19 mouse cellular contexts compared by ENCODE assay signal in genomic region chr2:38767177-38767931, GRCm38 (mm10). TPM values are rescaled to one million over a fixed set of nuclear protein-coding genes. Genes with fewer than 3 reads are reported as not detected.
DNase-seq lines count a peak whose midpoint lies in the region; ATAC-seq lines count a peak whose summit lies in the region.
"Had no signal": no experiment of that assay in that cellular context is flagged by ENCODE, and none has a peak within 500 bp of the region (broad histone marks: within the 10 kb centered on the region; RNA-seq: fewer than 3 reads in every experiment).

No protein-coding gene starts in this region.

- DNase-seq in embryo, embryonic 11 days = peak; percentile 7
- DNase-seq in embryo, embryonic 9.5 days (ENCODE audit: extremely low spot score) = no peak
- DNase-seq in A20 (ENCODE audit: low read depth, low spot score) (peak; percentile 49), MN1 (ENCODE audit: low spot score) (peak; percentile 53)
- DNase-seq: adrenal gland, postnatal 25 days; cerebellum, adult 18-20 months; cerebellum, postnatal 10 days; forebrain, postnatal 0 days; gastrocnemius, postnatal 14 days had no signal

- H3K36me3 ChIP-seq in limb, embryonic 13.5 days = no peaks in the 10 kb centered on the region
- H3K36me3 ChIP-seq in midbrain, embryonic 16.5 days (ENCODE audit: control insufficient read depth, insufficient read depth, low read length) = no peaks in the 10 kb centered on the region
- H3K36me3 ChIP-seq: embryonic facial prominence, embryonic 12.5 days; G1E; heart, embryonic 12.5 days; hindbrain, embryonic 10.5 days; intestine, embryonic 15.5 days had no signal

- no peak for ATAC-seq in limb, embryonic 13.5 days (ENCODE audit: low FRiP score, low read depth)
- ATAC-seq in midbrain, embryonic 16.5 days = no peak
- ATAC-seq: forebrain, embryonic 13.5 days; forebrain, postnatal 0 days; intestine, embryonic 15.5 days had no signal

- no peak overlapping the region for H3K4me3 ChIP-seq in limb, embryonic 13.5 days
- H3K4me3 ChIP-seq in midbrain, embryonic 16.5 days (ENCODE audit: low read depth, low read length) = no peak overlapping the region
- H3K4me3 ChIP-seq: embryonic facial prominence, embryonic 12.5 days; forebrain, embryonic 13.5 days; heart, embryonic 12.5 days; hindbrain, embryonic 10.5 days; intestine, embryonic 15.5 days had no signal

- H3K4me1 ChIP-seq in limb, embryonic 13.5 days = peaks cover 36% of the 10 kb centered on the region
- no peaks in the 10 kb centered on the region for H3K4me1 ChIP-seq in midbrain, embryonic 16.5 days (ENCODE audit: control insufficient read depth, insufficient read depth, low read length)
- H3K4me1 ChIP-seq: hindbrain, embryonic 10.5 days; intestine, embryonic 15.5 days had no signal

- H3K9me3 ChIP-seq in limb, embryonic 13.5 days = no peaks in the 10 kb centered on the region
- H3K9me3 ChIP-seq in midbrain, embryonic 16.5 days (replicated peaks; ENCODE audit: control insufficient read depth, low read length, poor library complexity, severe bottlenecking) = no peaks in the 10 kb centered on the region
- H3K9me3 ChIP-seq: embryonic facial prominence, embryonic 12.5 days; forebrain, embryonic 13.5 days; G1E; heart, embryonic 12.5 days; hindbrain, embryonic 10.5 days; intestine, embryonic 15.5 days had no signal

- H3K4me2 ChIP-seq in limb, embryonic 13.5 days (replicated peaks) = no peak overlapping the region
- H3K4me2 ChIP-seq in midbrain, embryonic 16.5 days (ENCODE audit: low read length) = no peak overlapping the region
- H3K4me2 ChIP-seq: embryonic facial prominence, embryonic 12.5 days; forebrain, embryonic 13.5 days; heart, embryonic 12.5 days; hindbrain, embryonic 14.5 days; intestine, embryonic 15.5 days had no signal

- H3K9ac ChIP-seq in limb, embryonic 13.5 days = no peak overlapping the region
- H3K9ac ChIP-seq in midbrain, embryonic 16.5 days (ENCODE audit: low read depth, low read length) = no peak overlapping the region
- H3K9ac ChIP-seq: embryonic facial prominence, embryonic 12.5 days; forebrain, embryonic 13.5 days; forebrain, postnatal 0 days; heart, embryonic 12.5 days; hindbrain, embryonic 14.5 days; intestine, embryonic 15.5 days had no signal

- H3K27me3 ChIP-seq in limb, embryonic 13.5 days = no peaks in the 10 kb centered on the region
- H3K27me3 ChIP-seq in midbrain, embryonic 16.5 days (ENCODE audit: control insufficient read depth, insufficient read depth, low read depth, low read length) = no peaks in the 10 kb centered on the region
- H3K27me3 ChIP-seq: embryonic facial prominence, embryonic 12.5 days; forebrain, embryonic 13.5 days; heart, embryonic 12.5 days; intestine, embryonic 15.5 days had no signal

- 45% methylated on average over 4 of the region's 4 CpGs for WGBS in limb, embryonic 13.5 days
- WGBS in midbrain, embryonic 16.5 days = 89% methylated on average over 4 of the region's 4 CpGs

- peak overlapping the region; percentile 22; the same call in 1 of the 2 replicates for H3K27ac ChIP-seq in limb, embryonic 13.5 days
- H3K27ac ChIP-seq in midbrain, embryonic 16.5 days (ENCODE audit: low read length) = no peak overlapping the region
- H3K27ac ChIP-seq: embryonic facial prominence, embryonic 12.5 days; forebrain, embryonic 13.5 days; hindbrain, embryonic 10.5 days; hindbrain, embryonic 14.5 days; intestine, embryonic 15.5 days had no signal

RNA-seq across cellular contexts. Expression of gene Nr5a1, which starts 53.0 kb away (rescaled TPM):
- 0.13 TPM in 1 of 2 replicates, not detected in the other for polyA plus RNA-seq in limb, embryonic 13.5 days (2015; fragmentation: Nextera tagmentation; extraction: Ambion mirVana)
- polyA plus RNA-seq in midbrain, embryonic 16.5 days (2015; fragmentation: Nextera tagmentation; extraction: Ambion mirVana) = 0.25 and 1.5 TPM in 2 replicates
- polyA plus RNA-seq: heart, embryonic 12.5 days; heart, embryonic 16.5 days had no signal
